Mouse (Mus musculus) cortical plate, adult 2 months (tissue): ENCODE measurements around the gene Zfp638. TPM values are rescaled to one million over a fixed set of nuclear protein-coding genes. Genes with fewer than 3 reads are reported as not detected.
"Not testable (repeated sequence)": the region's sequence is repeated elsewhere in the genome, so short reads cannot be mapped to it uniquely, and the experiment has no call there.

Experiments
- H3K27ac ChIP-seq: fragments of 200-500 bp; 2 replicates; pipeline ENCODE4 v1.5.1; 2012; ENCODE audit warnings: low read length, control low read depth, inconsistent platforms; ENCODE audit not compliant: insufficient read depth
- H3K4me1 ChIP-seq: fragments of 200-500 bp; 2 replicates; pipeline ENCODE4 v1.6.1; 2011; ENCODE audit warnings: low read length; ENCODE audit not compliant: control insufficient read depth, insufficient read depth
- H3K4me3 ChIP-seq: fragments of 200-500 bp; 2 replicates; pipeline ENCODE4 v1.5.1; 2011; ENCODE audit warnings: mild to moderate bottlenecking, low read length, control low read depth; ENCODE audit not compliant: insufficient read depth
- CTCF ChIP-seq: fragments of 200-500 bp; IDR thresholded peaks from 2 replicates; pipeline ENCODE4 v1.5.1; 2011; ENCODE audit warnings: mild to moderate bottlenecking, control low read depth, low read length; ENCODE audit not compliant: insufficient read depth; ENCODE audit errors: extremely low read depth
- POLR2A ChIP-seq: fragments of 200-500 bp; IDR thresholded peaks from 2 replicates; pipeline ENCODE4 v1.6.1; 2011; ENCODE audit warnings: mild to moderate bottlenecking, low read length, control low read depth; ENCODE audit not compliant: insufficient read depth; ENCODE audit errors: extremely low read depth
- polyA plus RNA-seq: library from polyadenylated mRNA; depleted of rRNA; stranded (reverse); fragments of >200 nt; gene quantifications from 2 replicates; pipeline ENCODE4 v1.2.3, GENCODE M21; 2012

Zfp638 gene
- polyA plus RNA-seq, 1 experiment: 58.4 TPM

- TF ChIP-seq POLR2A (no peak), CTCF (no peak)
- peak within 1 kb of the TSS; percentile 23 for H3K4me3 ChIP-seq
These were observed 141.7 kb downstream of the Zfp638 start, which contains the start of gene Dysf for GRCm38 (mm10) chr6:84008363-84009171. Gene Dysf, plus strand, starts transcription at chr6:84008590.

GRCm38 (mm10) chr6:84009172-84009872, 142.4 kb downstream of the Zfp638 start:
- Histone ChIP-seq H3K4me1 (no peaks in the 10 kb centered on the region; the same call in 1 of the 2 replicates), H3K4me3 (peak overlapping the region; percentile 23; the same call in 1 of the 2 replicates), H3K27ac (no peak overlapping the region)
- no peak for TF ChIP-seq POLR2A
- TF ChIP-seq CTCF: no peak

More at GRCm38 (mm10) chr6:84008363-84009171, 141.7 kb downstream of the Zfp638 start, which contains the start of gene Dysf:
- Histone ChIP-seq H3K4me1 (no peaks in the 10 kb centered on the region; the same call in 1 of the 2 replicates), H3K27ac (no peak within 1 kb of the TSS)

GRCm38 (mm10) chr6:84009915-84010302, 143.0 kb downstream of the Zfp638 start:
- TF ChIP-seq CTCF: no peak
- no peak for TF ChIP-seq POLR2A
- no peaks in the 10 kb centered on the region; the same call in 1 of the 2 replicates for H3K4me1 ChIP-seq
- no peak overlapping the region for H3K4me3 ChIP-seq
- no peak overlapping the region for H3K27ac ChIP-seq

- TF ChIP-seq CTCF (no peak), POLR2A (no peak)
- Histone ChIP-seq H3K27ac (no peak overlapping the region), H3K4me1 (no peaks in the 10 kb centered on the region; the same call in 1 of the 2 replicates), H3K4me3 (no peak overlapping the region)
These were observed 143.7 kb downstream of the Zfp638 start for GRCm38 (mm10) chr6:84010303-84011225.

DNA sequence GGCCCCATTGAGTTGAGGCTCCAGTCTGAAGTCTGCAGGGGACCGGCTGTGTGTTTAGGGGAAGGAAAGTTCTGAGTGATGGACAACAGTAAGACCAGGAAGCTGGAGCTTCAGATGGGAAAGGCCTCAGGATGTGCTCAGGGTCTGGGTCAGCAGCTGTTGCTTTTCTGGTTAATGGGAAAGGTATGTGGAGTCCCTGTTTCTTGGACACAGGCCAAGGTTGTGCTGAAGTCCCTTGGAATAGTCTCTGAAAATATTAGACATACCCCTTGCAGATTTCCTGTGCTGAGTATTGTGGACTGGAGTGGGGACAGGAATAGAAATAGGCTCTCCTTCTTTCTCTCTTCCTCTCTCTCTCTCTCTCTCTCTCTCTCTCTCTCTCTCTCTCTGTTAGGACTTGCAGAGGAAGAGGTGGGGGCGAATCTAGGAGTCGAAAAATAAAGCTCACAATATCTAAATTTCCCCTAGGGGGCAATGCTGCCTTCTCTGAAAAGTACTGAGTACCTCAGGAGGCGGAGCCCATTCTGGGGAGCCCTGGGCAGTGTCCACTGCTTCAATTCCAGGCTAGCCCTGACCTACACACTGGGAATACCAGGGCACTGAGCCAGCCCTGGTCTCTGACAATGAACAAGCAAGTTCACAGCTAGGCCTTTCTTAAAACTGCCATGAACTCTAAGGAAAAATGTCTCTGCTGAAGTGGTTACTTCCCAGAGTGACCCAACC, 148.2 kb downstream of the Zfp638 start:
- not testable (repeated sequence) for H3K27ac ChIP-seq, H3K4me1 ChIP-seq, H3K4me3 ChIP-seq
- peak; percentile 42 for TF ChIP-seq CTCF

- no peak overlapping the region for H3K4me3 ChIP-seq
- no peak for TF ChIP-seq POLR2A
These were observed 149.9 kb downstream of the Zfp638 start for GRCm38 (mm10) chr6:84016851-84017250.

DNA sequence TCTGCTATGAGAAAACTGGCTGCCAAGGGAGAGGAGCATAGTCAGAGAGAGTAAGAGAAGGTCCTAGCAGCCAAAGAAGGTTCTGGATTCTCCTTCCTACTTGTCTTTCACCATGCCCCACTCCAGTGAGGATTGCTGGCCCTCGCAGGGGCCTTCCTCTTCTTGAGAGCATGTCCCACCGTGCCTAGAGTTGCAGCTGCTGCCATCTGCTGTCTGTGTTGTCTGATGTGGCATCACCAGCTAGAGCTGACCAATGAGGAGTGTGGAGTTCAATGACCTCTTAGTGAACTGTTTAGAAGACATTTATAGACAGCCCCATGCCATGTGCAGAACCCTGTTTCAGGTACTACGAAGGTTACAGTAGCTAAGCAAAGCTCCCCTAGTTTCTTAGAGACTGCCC, 150.5 kb downstream of the Zfp638 start:
- no peak overlapping the region for H3K27ac ChIP-seq
- TF ChIP-seq POLR2A (no peak), CTCF (no peak)

More at GRCm38 (mm10) chr6:84016851-84017250, 149.9 kb downstream of the Zfp638 start:
- Histone ChIP-seq H3K27ac (no peak overlapping the region), H3K4me1 (no peaks in the 10 kb centered on the region)

GRCm38 (mm10) chr6:84018906-84019550, 152.1 kb downstream of the Zfp638 start:
- no peak overlapping the region for H3K27ac ChIP-seq
- no peaks in the 10 kb centered on the region for H3K4me1 ChIP-seq
- TF ChIP-seq CTCF (no peak), POLR2A (no peak)
- H3K4me3 ChIP-seq: peak overlapping the region; percentile 25

More for the DNA sequence above, 150.5 kb downstream of the Zfp638 start:
- Histone ChIP-seq H3K4me1 (no peaks in the 10 kb centered on the region), H3K4me3 (no peak overlapping the region)

GRCm38 (mm10) chr6:84020002-84020401, 153.1 kb downstream of the Zfp638 start:
- H3K4me1 ChIP-seq: no peaks in the 10 kb centered on the region
- TF ChIP-seq CTCF: no peak
- no peak for TF ChIP-seq POLR2A
- H3K27ac ChIP-seq: no peak overlapping the region
- no peak overlapping the region for H3K4me3 ChIP-seq
